Mouse (Mus musculus) brown adipose tissue, adult 24 weeks (tissue): ENCODE data around the gene Wdr82. TPM values are rescaled to one million over a fixed set of nuclear protein-coding genes. Genes with fewer than 3 reads are reported as not detected.

ENCODE experiments used
- H3K27ac ChIP-seq: fragments of 200-500 bp; replicated peaks from 2 replicates; pipeline ENCODE4 v1.5.1; 2012; ENCODE audit warnings: low read depth, mild to moderate bottlenecking, low read length
- H3K4me1 ChIP-seq: fragments of 200-500 bp; 2 replicates; pipeline ENCODE4 v1.6.1; 2012; ENCODE audit warnings: low read length, mixed read lengths; ENCODE audit not compliant: control insufficient read depth, insufficient read depth, insufficient read length
- H3K4me3 ChIP-seq: fragments of 200-500 bp; 2 replicates; pipeline ENCODE4 v1.5.1; 2012; ENCODE audit warnings: low read depth, mild to moderate bottlenecking, low read length, moderate library complexity; ENCODE audit not compliant: insufficient read depth
- polyA plus RNA-seq: library from polyadenylated mRNA; stranded (reverse); fragments of >200 nt; gene quantifications from 2 replicates; pipeline ENCODE4 v1.2.4, GENCODE M21; 2012; ENCODE audit not compliant: missing spikeins, insufficient read depth, insufficient read length

Wdr82 gene
- polyA plus RNA-seq, 1 experiment: 19.7 TPM

- Histone ChIP-seq H3K4me3 (no peak overlapping the region), H3K27ac (peak overlapping the region; percentile 35), H3K4me1 (peaks cover 9% of the 10 kb centered on the region; the same call in 1 of the 2 replicates)
These were observed 65.6 kb downstream of the Wdr82 start for GRCm38 (mm10) chr9:106236156-106236817.

- peak overlapping the region; percentile 65 for H3K27ac ChIP-seq
- no peak overlapping the region for H3K4me3 ChIP-seq
- peaks cover 12% of the 10 kb centered on the region; the same call in 1 of the 2 replicates for H3K4me1 ChIP-seq
These were observed 66.1 kb downstream of the Wdr82 start for GRCm38 (mm10) chr9:106236818-106237211.

DNA sequence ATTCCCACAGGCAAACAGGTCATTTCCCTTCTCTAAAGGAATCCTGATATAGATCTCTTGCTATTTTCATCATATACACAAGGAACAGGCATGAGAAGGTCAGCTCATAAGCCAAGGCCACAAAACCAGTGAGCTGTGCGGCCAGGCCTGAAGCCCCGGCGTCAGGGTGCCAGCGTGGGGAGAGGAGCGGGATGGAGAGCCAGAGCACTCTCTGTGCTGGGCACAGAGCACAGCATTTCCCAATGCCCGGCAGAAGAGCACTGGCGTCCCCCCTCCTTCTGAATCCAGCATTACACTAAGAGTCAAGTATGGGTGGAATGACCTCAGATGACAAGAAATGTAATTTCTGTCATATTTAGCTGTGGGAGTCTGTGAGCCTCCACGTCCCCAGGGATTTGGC is 66.7 kb downstream of the Wdr82 start:
- Histone ChIP-seq H3K4me1 (peaks cover 12% of the 10 kb centered on the region; the same call in 1 of the 2 replicates), H3K27ac (peak overlapping the region; percentile 65), H3K4me3 (no peak overlapping the region)

DNA sequence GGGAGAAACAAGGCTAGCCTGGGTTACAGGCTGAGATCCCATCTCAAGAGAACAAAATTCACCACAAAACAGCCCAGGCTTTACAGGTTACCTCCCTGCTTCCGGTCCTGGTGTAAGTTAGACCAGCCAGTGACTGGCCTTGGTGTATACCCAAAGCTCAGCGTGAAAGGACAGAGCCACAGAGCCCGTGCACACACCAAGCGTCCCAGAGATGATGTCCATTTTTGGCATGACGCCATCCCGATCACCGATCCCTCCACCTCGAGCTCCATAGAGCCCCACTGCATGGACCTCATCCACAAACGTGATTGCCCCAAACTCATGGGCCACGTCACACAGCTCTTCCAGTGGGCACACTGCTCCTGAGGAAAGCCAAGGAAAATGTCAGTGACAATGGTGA is 67.2 kb downstream of the Wdr82 start:
- no peak overlapping the region for H3K4me3 ChIP-seq
- peaks cover 12% of the 10 kb centered on the region; the same call in 1 of the 2 replicates for H3K4me1 ChIP-seq
- peak overlapping the region; percentile 9; the same call in 1 of the 2 replicates for H3K27ac ChIP-seq

Other genes with a start within 250 kb of the Wdr82 start
- gene Col6a5, start 210.3 kb upstream of the Wdr82 start, polyA plus RNA-seq: not detected in 2 replicates
- gene Col6a4, start 74.1 kb upstream of the Wdr82 start, polyA plus RNA-seq: not detected in 2 replicates
- gene Glyctk, start 12.8 kb upstream of the Wdr82 start, polyA plus RNA-seq: 1.3 and 2.2 TPM in 2 replicates
- gene Ppm1m, start 28.8 kb downstream of the Wdr82 start, polyA plus RNA-seq: 104 and 137 TPM in 2 replicates
- gene Twf2, start 32.2 kb downstream of the Wdr82 start, polyA plus RNA-seq: 13.6 and 19.5 TPM in 2 replicates
- gene Tlr9, start 51.7 kb downstream of the Wdr82 start, polyA plus RNA-seq: 0.48 and 0.88 TPM in 2 replicates
- gene Alas1, start 77.7 kb downstream of the Wdr82 start, polyA plus RNA-seq: 452 and 504 TPM in 2 replicates
- 9.4 and 12.7 TPM in 2 replicates for gene Poc1a, start 110.1 kb downstream of the Wdr82 start, polyA plus RNA-seq
- gene Dusp7, start 197.7 kb downstream of the Wdr82 start, polyA plus RNA-seq: 17.5 and 21.8 TPM in 2 replicates